Mouse (Mus musculus): Measurements from ENCODE around the gene Pitpnm2.

Gene Pitpnm2

GRCm38 (mm10) chr5:124251070-124251469, 1.5 kb upstream of the Pitpnm2 start:
- in situ Hi-C loops (cut with MboI; ENCODE audit: low pct_unique_long_range_greater_than_20kb in 1 of 2, low sequenced_read_pairs in 2 of 2, unreplicated experiment in 1 of 2) = no loop called here

- in situ Hi-C loops (cut with MboI; ENCODE audit: low pct_unique_long_range_greater_than_20kb in 1 of 2, low sequenced_read_pairs in 2 of 2, unreplicated experiment in 1 of 2) = no loop called here
These were observed 531 bp downstream of the Pitpnm2 start for GRCm38 (mm10) chr5:124248845-124249613.

- in situ Hi-C loops (cut with MboI; ENCODE audit: low pct_unique_long_range_greater_than_20kb in 1 of 2, low sequenced_read_pairs in 2 of 2, unreplicated experiment in 1 of 2) = no loop called here
These were observed 1.5 kb downstream of the Pitpnm2 start for GRCm38 (mm10) chr5:124247986-124248626.

GRCm38 (mm10) chr5:124247296-124247695, 2.3 kb downstream of the Pitpnm2 start:
- in situ Hi-C loops (cut with MboI; ENCODE audit: low pct_unique_long_range_greater_than_20kb in 1 of 2, low sequenced_read_pairs in 2 of 2, unreplicated experiment in 1 of 2) = no loop called here

GRCm38 (mm10) chr5:124244885-124245284, 4.7 kb downstream of the Pitpnm2 start:
- in situ Hi-C loops (cut with MboI; ENCODE audit: low pct_unique_long_range_greater_than_20kb in 1 of 2, low sequenced_read_pairs in 2 of 2, unreplicated experiment in 1 of 2) = no loop called here

- in situ Hi-C loops (cut with MboI; ENCODE audit: low pct_unique_long_range_greater_than_20kb in 1 of 2, low sequenced_read_pairs in 2 of 2, unreplicated experiment in 1 of 2) = no loop called here
These were observed 5.1 kb downstream of the Pitpnm2 start for GRCm38 (mm10) chr5:124244449-124244848.

- in situ Hi-C loops (cut with MboI; ENCODE audit: low pct_unique_long_range_greater_than_20kb in 1 of 2, low sequenced_read_pairs in 2 of 2, unreplicated experiment in 1 of 2) = no loop called here
These were observed 6.2 kb downstream of the Pitpnm2 start for GRCm38 (mm10) chr5:124243236-124243901.

GRCm38 (mm10) chr5:124241686-124242444, 7.7 kb downstream of the Pitpnm2 start:
- in situ Hi-C loops (cut with MboI; ENCODE audit: low pct_unique_long_range_greater_than_20kb in 1 of 2, low sequenced_read_pairs in 2 of 2, unreplicated experiment in 1 of 2) = no loop called here

GRCm38 (mm10) chr5:124240841-124241685, 8.5 kb downstream of the Pitpnm2 start:
- in situ Hi-C loops (cut with MboI; ENCODE audit: low pct_unique_long_range_greater_than_20kb in 1 of 2, low sequenced_read_pairs in 2 of 2, unreplicated experiment in 1 of 2) = no loop called here

- in situ Hi-C loops (cut with MboI; ENCODE audit: low pct_unique_long_range_greater_than_20kb in 1 of 2, low sequenced_read_pairs in 2 of 2, unreplicated experiment in 1 of 2) = no loop called here
These were observed 13.4 kb downstream of the Pitpnm2 start for GRCm38 (mm10) chr5:124236180-124236579.

- in situ Hi-C loops (cut with MboI; ENCODE audit: low pct_unique_long_range_greater_than_20kb in 1 of 2, low sequenced_read_pairs in 2 of 2, unreplicated experiment in 1 of 2) = no loop called here
These were observed 14.8 kb downstream of the Pitpnm2 start for GRCm38 (mm10) chr5:124234778-124235177.

GRCm38 (mm10) chr5:124233874-124234661, 15.5 kb downstream of the Pitpnm2 start:
- in situ Hi-C loops (cut with MboI; ENCODE audit: low pct_unique_long_range_greater_than_20kb in 1 of 2, low sequenced_read_pairs in 2 of 2, unreplicated experiment in 1 of 2) = no loop called here

- in situ Hi-C loops (cut with MboI; ENCODE audit: low pct_unique_long_range_greater_than_20kb in 1 of 2, low sequenced_read_pairs in 2 of 2, unreplicated experiment in 1 of 2) = no loop called here
These were observed 16.5 kb downstream of the Pitpnm2 start for GRCm38 (mm10) chr5:124233144-124233465.

GRCm38 (mm10) chr5:124232360-124233143, 17.0 kb downstream of the Pitpnm2 start:
- in situ Hi-C loops (cut with MboI; ENCODE audit: low pct_unique_long_range_greater_than_20kb in 1 of 2, low sequenced_read_pairs in 2 of 2, unreplicated experiment in 1 of 2) = no loop called here

GRCm38 (mm10) chr5:124230461-124230860, 19.1 kb downstream of the Pitpnm2 start:
- in situ Hi-C loops (cut with MboI; ENCODE audit: low pct_unique_long_range_greater_than_20kb in 1 of 2, low sequenced_read_pairs in 2 of 2, unreplicated experiment in 1 of 2) = no loop called here

GRCm38 (mm10) chr5:124227193-124227592, 22.4 kb downstream of the Pitpnm2 start:
- in situ Hi-C loops (cut with MboI; ENCODE audit: low pct_unique_long_range_greater_than_20kb in 1 of 2, low sequenced_read_pairs in 2 of 2, unreplicated experiment in 1 of 2) = no loop called here

GRCm38 (mm10) chr5:124226494-124226893, 23.1 kb downstream of the Pitpnm2 start:
- in situ Hi-C loops (cut with MboI; ENCODE audit: low pct_unique_long_range_greater_than_20kb in 1 of 2, low sequenced_read_pairs in 2 of 2, unreplicated experiment in 1 of 2) = no loop called here

Data from mouse embryonic stem cell (cell line).